Mouse (Mus musculus): Measurements from ENCODE around the gene Scml4.

GRCm38 (mm10) chr10:42857021-42857420 lies 3.1 kb upstream of the Scml4 start:
- TF ChIP-seq CTCF (conservative IDR thresholded peaks at IDR 0.05; ENCODE audit: low read length) (no peak), POU5F1 (IDR thresholded peaks at IDR 0.05; ENCODE audit: borderline replicate concordance, low read length) (no peak)

All from E14TG2a.4 (cell line).